Mouse (Mus musculus) brain, embryonic 14.5 days (tissue): ENCODE results near the gene Rreb1.

Experiments used
- CTCF ChIP-seq: fragments of 200-500 bp; IDR thresholded peaks from 2 replicates; pipeline ENCODE4 v1.5.1; 2012; ENCODE audit warnings: inconsistent platforms, mild to moderate bottlenecking, moderate library complexity, borderline replicate concordance; ENCODE audit not compliant: insufficient read depth, insufficient read length; ENCODE audit errors: extremely low read depth
- POLR2A ChIP-seq: fragments of 200-500 bp; IDR thresholded peaks from 2 replicates; pipeline ENCODE4 v1.6.1; 2012; ENCODE audit warnings: mild to moderate bottlenecking, inconsistent platforms, borderline replicate concordance; ENCODE audit not compliant: poor library complexity, insufficient read depth, insufficient read length, severe bottlenecking; ENCODE audit errors: extremely low read depth

- no peak for TF ChIP-seq CTCF
- no peak for TF ChIP-seq POLR2A
These were observed 145.7 kb downstream of the Rreb1 start for GRCm38 (mm10) chr13:37923643-37924460.
